Mouse (Mus musculus) ES-CJ7 (cell line): Measurements from ENCODE around the gene BC048403.

ENCODE experiments used
- DNase-seq: peaks from one replicate; pipeline ENCODE4 v3.0.0; 2011; ENCODE audit warnings: low read depth, low spot score

The BC048403 gene

GRCm38 (mm10) chr10:121756677-121757076 lies 16.9 kb downstream of the BC048403 start:
- no peak for DNase-seq

- DNase-seq = peak; percentile 70
These were observed 19.4 kb downstream of the BC048403 start for GRCm38 (mm10) chr10:121759095-121759494.

DNA sequence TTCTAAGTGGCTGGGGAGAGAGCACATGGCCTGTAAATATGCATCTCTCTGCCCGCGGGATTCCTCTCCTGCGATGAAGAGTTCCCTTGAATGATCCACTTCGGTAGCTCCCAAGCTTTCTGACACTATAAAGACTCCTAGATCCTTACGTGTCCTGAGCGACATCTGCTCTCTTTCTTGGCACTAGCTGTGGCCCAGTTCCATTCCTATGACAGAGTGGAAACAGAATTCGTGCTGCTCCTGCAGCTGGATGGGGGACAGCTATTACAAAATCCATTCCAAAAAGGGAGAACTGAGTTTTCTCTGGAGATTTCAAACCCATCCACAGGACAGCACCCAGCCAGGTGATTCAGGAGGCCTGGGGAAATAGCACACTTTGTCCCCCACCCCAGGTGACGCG lies 22.4 kb downstream of the BC048403 start:
- DNase-seq = no peak

DNA sequence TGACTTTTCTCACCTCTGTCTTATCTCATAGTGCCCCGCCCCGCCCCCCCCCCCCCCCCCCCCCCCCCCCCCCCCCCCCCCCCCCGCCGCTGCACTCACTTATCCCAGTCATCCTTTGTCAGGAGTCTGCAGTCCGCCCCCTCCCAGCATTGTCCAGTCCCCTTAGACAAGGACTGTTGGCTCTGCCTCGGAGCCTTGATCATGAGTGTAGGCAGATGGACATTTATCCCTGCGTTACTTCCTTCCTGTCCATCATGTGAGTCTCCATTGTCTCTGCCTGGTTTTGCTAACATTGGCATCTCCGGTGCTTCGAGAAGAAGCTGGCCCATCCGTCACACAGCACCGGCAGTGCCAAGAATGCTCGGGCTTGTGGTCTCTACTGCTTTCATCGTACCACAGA lies 23.5 kb downstream of the BC048403 start:
- no peak for DNase-seq

GRCm38 (mm10) chr10:121764469-121765173 lies 24.9 kb downstream of the BC048403 start:
- DNase-seq = no peak

- DNase-seq = peak; percentile 34
These were observed 25.7 kb downstream of the BC048403 start for GRCm38 (mm10) chr10:121765174-121766057.

DNA sequence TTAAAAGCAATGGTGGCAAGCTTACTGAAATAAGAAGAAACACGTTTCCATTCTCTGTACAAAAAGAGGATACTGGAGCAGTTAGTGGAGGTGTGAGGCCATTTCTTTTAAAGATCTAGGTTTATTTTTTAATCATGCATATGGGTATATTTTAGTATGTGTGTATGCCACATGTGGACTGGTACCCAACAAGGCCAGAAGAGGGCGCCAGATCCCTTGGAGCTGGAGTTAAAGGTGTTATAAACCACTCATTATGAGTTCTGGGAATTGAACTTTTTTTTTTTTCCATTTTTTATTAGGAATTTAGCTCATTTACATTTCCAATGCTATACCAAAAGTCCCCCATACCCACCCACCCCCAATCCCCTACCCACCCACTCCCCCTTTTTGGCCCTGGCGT lies 27.6 kb downstream of the BC048403 start:
- peak; percentile 32 for DNase-seq

DNA sequence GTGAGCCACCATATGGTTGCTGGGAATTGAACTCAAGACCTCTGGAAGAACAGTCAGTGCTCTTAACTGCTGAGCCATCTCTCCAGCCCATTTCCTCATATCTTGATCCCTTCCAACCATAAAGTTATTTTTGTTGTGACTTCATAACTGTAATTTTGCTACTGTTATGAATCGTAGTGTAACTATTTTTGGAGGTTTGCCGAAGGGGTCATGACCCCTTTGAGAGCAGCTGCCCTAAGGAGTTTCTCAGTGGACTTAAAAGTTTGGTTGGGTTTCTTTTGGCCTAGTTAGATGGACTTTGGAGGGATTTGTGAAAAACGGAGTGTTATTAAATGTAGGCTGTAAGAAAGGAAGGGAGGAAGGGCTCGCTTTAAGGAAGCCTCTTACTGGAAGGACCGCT lies 30.0 kb downstream of the BC048403 start:
- DNase-seq = no peak

- peak; percentile 54 for DNase-seq
These were observed 31.2 kb downstream of the BC048403 start for GRCm38 (mm10) chr10:121770624-121771577.

GRCm38 (mm10) chr10:121773813-121774212 lies 34.1 kb downstream of the BC048403 start:
- no peak for DNase-seq

DNA sequence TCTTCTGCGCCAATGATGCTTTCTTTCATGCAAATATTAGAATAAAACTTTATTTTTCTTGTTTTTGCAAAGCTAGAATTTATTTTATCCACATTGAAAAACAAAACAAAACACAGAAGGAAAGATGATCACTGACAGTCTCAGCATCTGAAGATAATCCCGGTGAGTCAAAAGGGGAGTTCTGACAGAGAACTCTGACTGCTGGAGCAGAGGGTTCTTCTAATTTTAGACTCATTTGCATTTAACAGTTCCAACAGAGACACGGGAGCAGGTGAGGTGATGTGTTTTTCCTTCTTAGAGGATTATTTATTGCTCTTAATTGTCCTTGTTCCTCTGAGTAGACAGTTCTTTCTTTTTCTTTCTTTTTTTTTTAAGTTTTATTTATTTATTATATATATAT lies 36.3 kb downstream of the BC048403 start:
- DNase-seq = no peak

DNA sequence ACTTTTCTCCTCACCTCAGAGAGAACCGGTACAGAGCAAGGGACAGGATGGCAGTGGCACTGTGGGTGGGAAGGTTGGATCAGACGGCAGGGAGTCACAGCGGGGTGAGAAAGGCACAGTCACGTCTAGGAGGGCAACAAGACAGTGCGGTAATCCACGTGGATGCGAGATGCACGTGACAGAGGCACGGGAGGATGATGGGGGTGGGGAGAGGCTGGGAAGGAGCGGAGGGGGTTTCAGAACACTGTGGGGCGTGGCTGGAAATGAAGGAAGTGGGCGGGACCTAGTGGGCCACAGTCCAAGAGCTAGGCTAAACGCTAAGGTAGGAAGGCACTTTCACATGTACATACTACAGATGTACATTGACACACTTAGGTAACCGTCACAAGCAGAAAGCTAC lies 41.4 kb downstream of the BC048403 start:
- peak; percentile 67 for DNase-seq

- DNase-seq = no peak
These were observed 48.8 kb downstream of the BC048403 start for GRCm38 (mm10) chr10:121788536-121788935.

GRCm38 (mm10) chr10:121790078-121790477 lies 50.3 kb downstream of the BC048403 start:
- DNase-seq = no peak

GRCm38 (mm10) chr10:121792661-121793060 lies 52.9 kb downstream of the BC048403 start:
- no peak for DNase-seq

- DNase-seq = no peak
These were observed 54.7 kb downstream of the BC048403 start for GRCm38 (mm10) chr10:121794486-121794885.

DNA sequence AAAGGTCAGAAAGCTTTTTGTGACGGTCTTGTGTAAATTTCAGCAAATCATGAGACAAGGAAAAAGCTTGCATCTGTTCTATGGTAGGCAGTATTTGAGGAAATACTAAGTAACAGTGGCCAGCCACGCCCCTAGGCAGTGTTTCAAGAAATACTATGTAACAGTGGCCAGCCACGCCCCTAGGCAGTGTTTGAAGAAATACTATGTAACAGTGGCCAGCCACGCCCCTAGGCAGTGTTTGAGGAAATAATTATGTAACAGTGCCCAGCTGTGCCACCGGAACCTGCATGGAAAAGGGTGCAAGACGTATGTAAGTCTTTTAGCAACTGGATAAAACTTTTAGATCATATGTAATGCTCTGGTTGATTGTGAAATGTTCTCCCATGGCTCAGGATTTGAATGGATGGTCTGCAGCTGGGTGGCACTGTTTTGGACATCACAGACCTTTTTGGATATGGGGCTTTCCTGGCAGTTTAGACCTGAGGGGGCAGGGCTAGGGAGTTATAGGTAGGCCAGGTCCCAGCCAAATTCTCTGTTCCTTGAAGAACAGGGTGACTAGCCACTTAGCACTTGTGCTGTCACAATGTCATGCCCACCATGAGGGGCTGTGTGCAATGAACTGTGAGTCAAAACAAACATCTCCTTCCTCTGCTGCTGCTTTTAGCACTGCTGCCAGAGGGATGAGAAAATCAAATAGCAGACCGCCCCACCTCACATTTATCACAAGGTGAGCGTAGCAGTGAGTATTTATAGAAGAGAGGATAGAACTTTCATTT lies 56.5 kb downstream of the BC048403 start:
- no peak for DNase-seq

- no peak for DNase-seq
These were observed 60.3 kb downstream of the BC048403 start for GRCm38 (mm10) chr10:121800041-121800440.
